Mouse (Mus musculus) G1E (cell line): Measurements from ENCODE around the gene Notch4. TPM values are rescaled to one million over a fixed set of nuclear protein-coding genes. Genes with fewer than 3 reads are reported as not detected.

ENCODE experiments used
- ATAC-seq: 2 replicates; pipeline ENCODE4 v1.8.0; 2016; ENCODE audit warnings: mild to moderate bottlenecking; ENCODE audit not compliant: insufficient number of reproducible peaks, poor library complexity, low FRiP score, severe bottlenecking; ENCODE audit errors: extremely low read depth
- DNase-seq: peaks from one replicate; pipeline ENCODE4 v3.0.0; 2012; ENCODE audit warnings: low spot score
- H3K27me3 ChIP-seq: 2 replicates; pipeline ENCODE4 v1.6.1; 2012; ENCODE audit warnings: mild to moderate bottlenecking, low read length, inconsistent platforms; ENCODE audit not compliant: insufficient read depth
- H3K36me3 ChIP-seq: replicated peaks from 2 replicates; pipeline ENCODE3; 2012; ENCODE audit warnings: mild to moderate bottlenecking, inconsistent platforms
- H3K4me1 ChIP-seq: 2 replicates; pipeline ENCODE4 v1.6.1; 2012; ENCODE audit warnings: low read depth, low read length, inconsistent platforms, mixed read lengths; ENCODE audit not compliant: insufficient read depth
- H3K4me3 ChIP-seq: 2 replicates; pipeline ENCODE4 v1.5.1; 2012; ENCODE audit warnings: low read depth, mild to moderate bottlenecking, inconsistent platforms, low read length, moderate library complexity, mixed read lengths
- H3K9me3 ChIP-seq: replicated peaks from 2 replicates; pipeline ENCODE4 v1.6.1; 2012; ENCODE audit warnings: inconsistent platforms
- CTCF ChIP-seq: IDR thresholded peaks from 2 replicates; pipeline ENCODE4 v1.5.1; 2012; ENCODE audit warnings: low read depth, low read length, inconsistent platforms, mixed read lengths
- GATA1 ChIP-seq: IDR thresholded peaks from 2 replicates; pipeline ENCODE4 v1.6.1; 2012; ENCODE audit warnings: borderline replicate concordance, low read length, inconsistent platforms, mixed read lengths
- GATA2 ChIP-seq: IDR thresholded peaks from 2 replicates; pipeline ENCODE4 v1.6.1; 2012; ENCODE audit warnings: low read depth, low read length, inconsistent platforms, borderline replicate concordance
- POLR2AphosphoS5 ChIP-seq: IDR thresholded peaks from 2 replicates; pipeline ENCODE4 v1.6.1; 2012; ENCODE audit warnings: low read depth, low read length, inconsistent platforms; ENCODE audit not compliant: insufficient replicate concordance
- TAL1 ChIP-seq: conservative IDR thresholded peaks from 2 replicates; pipeline ENCODE4 v1.6.1; 2012; ENCODE audit warnings: low read depth, low read length, inconsistent platforms, mixed read lengths
- polyA plus RNA-seq: library from polyadenylated mRNA; stranded (reverse); fragments of >175 nt; gene quantifications from 2 replicates; pipeline ENCODE4 v1.2.3, GENCODE M21; 2012
- total RNA-seq, 2 experiments: library from RNA; stranded (forward) in 1 of 2; stranded (reverse) in 1 of 2; fragments of 200-1000 nt in 1 of 2; fragments of >200 nt in 1 of 2; fragmentation: Nextera tagmentation in 1 of 2; gene quantifications; 2 replicates each; pipeline ENCODE4 v1.2.3; 2014 to 2017

The Notch4 gene
- total and polyA plus RNA-seq, 3 experiments, result 0.34 to 0.60 (median 0.60) TPM

DNA sequence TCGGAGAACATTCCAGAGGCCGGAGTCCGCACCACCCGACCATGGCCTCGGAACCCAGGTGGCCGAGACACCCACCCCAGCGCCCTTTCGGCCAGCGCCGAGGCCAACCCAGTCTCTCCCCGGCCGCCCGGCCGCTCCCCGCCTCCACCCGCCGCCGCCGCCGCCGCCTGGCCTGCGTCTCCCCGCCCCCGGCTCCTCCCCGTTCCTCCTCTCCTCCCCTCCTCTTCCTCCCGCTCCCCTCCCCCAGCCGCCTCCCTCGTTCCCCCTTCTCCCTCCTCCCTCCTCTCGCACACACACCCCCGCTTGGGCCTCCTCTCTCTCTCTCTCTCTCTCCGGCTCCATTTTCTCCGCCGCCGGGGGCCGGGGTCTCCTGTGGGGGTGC lies 27.9 kb downstream of the Notch4 start:
- TF ChIP-seq TAL1 (no peak), GATA1 (no peak), GATA2 (no peak), CTCF (no peak), POLR2AphosphoS5 (no peak)
- H3K4me1 ChIP-seq, result peaks cover 81% of the 10 kb centered on the region

GRCm38 (mm10) chr17:34592581-34593549 lies 28.8 kb downstream of the Notch4 start:
- no peak for ATAC-seq
- Histone ChIP-seq H3K4me1 (peaks cover 86% of the 10 kb centered on the region), H3K4me3 (peak overlapping the region; percentile 74), H3K27me3 (no peaks in the 10 kb centered on the region), H3K9me3 (no peaks in the 10 kb centered on the region), H3K36me3 (peaks cover 49% of the 10 kb centered on the region)
- DNase-seq, result no peak
- TF ChIP-seq GATA2, result no peak

More for the DNA sequence above, 27.9 kb downstream of the Notch4 start:
- H3K9me3 ChIP-seq, result no peaks in the 10 kb centered on the region
- H3K4me3 ChIP-seq, result peak overlapping the region; percentile 74
- H3K36me3 ChIP-seq, result peaks cover 45% of the 10 kb centered on the region
- DNase-seq, result peak; percentile 83
- no peaks in the 10 kb centered on the region for H3K27me3 ChIP-seq
- peak; percentile 40; the same call in 1 of the 2 replicates for ATAC-seq

- H3K9me3 ChIP-seq, result no peaks in the 10 kb centered on the region
- DNase-seq (no peak), ATAC-seq (no peak)
- no peak for TF ChIP-seq GATA1
- TF ChIP-seq GATA2, result no peak
- TF ChIP-seq TAL1, result no peak
- TF ChIP-seq CTCF, result no peak
- TF ChIP-seq POLR2AphosphoS5, result no peak
- peak overlapping the region; percentile 74; the same call in 1 of the 2 replicates for H3K4me3 ChIP-seq
- no peaks in the 10 kb centered on the region for H3K27me3 ChIP-seq
- peaks cover 84% of the 10 kb centered on the region for H3K4me1 ChIP-seq
- peaks cover 56% of the 10 kb centered on the region for H3K36me3 ChIP-seq
These were observed 29.9 kb downstream of the Notch4 start for GRCm38 (mm10) chr17:34593752-34594525.

GRCm38 (mm10) chr17:34596098-34596497 lies 32.0 kb downstream of the Notch4 start:
- Histone ChIP-seq H3K4me1 (peaks cover 81% of the 10 kb centered on the region), H3K36me3 (peaks cover 70% of the 10 kb centered on the region)
- ATAC-seq, result no peak

DNA sequence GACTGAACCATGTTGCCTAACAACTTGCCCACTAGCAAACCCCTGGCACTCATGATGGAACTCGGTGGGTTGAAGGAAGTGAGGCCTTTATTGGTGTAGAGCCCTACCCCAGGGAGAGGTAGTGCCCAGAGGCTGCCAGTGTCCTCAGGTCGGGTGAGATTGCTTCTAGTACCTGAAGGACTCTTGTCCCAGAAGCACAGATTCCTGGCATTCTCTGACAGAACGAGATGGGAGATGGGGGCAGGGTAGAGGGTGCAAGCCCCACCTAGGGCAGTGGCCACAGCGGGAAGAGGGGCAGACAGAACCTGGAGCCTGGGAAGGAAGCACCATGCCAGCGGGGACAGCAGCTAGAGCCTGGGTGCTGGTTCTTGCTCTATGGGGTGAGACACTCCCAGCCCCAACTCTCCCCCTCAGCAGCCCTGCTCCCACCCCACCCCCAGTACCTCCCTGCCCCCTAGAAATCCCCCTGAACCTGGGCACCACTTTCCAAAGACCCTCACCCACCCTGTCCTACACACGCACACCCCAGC lies 33.6 kb downstream of the Notch4 start, which contains the start of gene Ager:
Ager (plus strand) TSS at position 297 of the 530 bp plus-strand sequence.
- ATAC-seq (no peak), DNase-seq (no peak)
- H3K4me1 ChIP-seq, result peaks cover 88% of the 10 kb centered on the region
- TF ChIP-seq GATA2 (no peak), GATA1 (no peak), POLR2AphosphoS5 (no peak; the same call in 1 of the 2 replicates), CTCF (no peak), TAL1 (no peak)
- peaks cover 81% of the 10 kb centered on the region for H3K36me3 ChIP-seq
- H3K9me3 ChIP-seq, result no peaks in the 10 kb centered on the region
- no peak within 1 kb of the TSS for H3K4me3 ChIP-seq
- no peaks in the 10 kb centered on the region for H3K27me3 ChIP-seq

More at GRCm38 (mm10) chr17:34596098-34596497, 32.0 kb downstream of the Notch4 start:
- no peaks in the 10 kb centered on the region for H3K27me3 ChIP-seq
- no peak for DNase-seq
- TF ChIP-seq TAL1, result no peak
- no peak for TF ChIP-seq POLR2AphosphoS5
- TF ChIP-seq CTCF, result no peak
- TF ChIP-seq GATA1, result no peak
- no peak overlapping the region for H3K4me3 ChIP-seq
- H3K9me3 ChIP-seq, result no peaks in the 10 kb centered on the region

GRCm38 (mm10) chr17:34599891-34600290 lies 35.8 kb downstream of the Notch4 start:
- TF ChIP-seq TAL1 (no peak), GATA2 (no peak), CTCF (no peak)
- H3K4me1 ChIP-seq, result peaks cover 77% of the 10 kb centered on the region

More at GRCm38 (mm10) chr17:34599891-34600290, 35.8 kb downstream of the Notch4 start:
- Histone ChIP-seq H3K4me3 (peak overlapping the region; percentile 13; the same call in 1 of the 2 replicates), H3K27me3 (no peaks in the 10 kb centered on the region), H3K9me3 (no peaks in the 10 kb centered on the region), H3K36me3 (peaks cover 64% of the 10 kb centered on the region)
- no peak for ATAC-seq
- DNase-seq, result no peak
